Mouse (Mus musculus) cortical plate, adult 2 months (tissue): Measurements from ENCODE around the gene Jun.

ENCODE experiments used
- CTCF ChIP-seq: fragments of 200-500 bp; IDR thresholded peaks from 2 replicates; pipeline ENCODE4 v1.5.1; 2011; ENCODE audit warnings: mild to moderate bottlenecking, control low read depth, low read length; ENCODE audit not compliant: insufficient read depth; ENCODE audit errors: extremely low read depth
- POLR2A ChIP-seq: fragments of 200-500 bp; IDR thresholded peaks from 2 replicates; pipeline ENCODE4 v1.6.1; 2011; ENCODE audit warnings: mild to moderate bottlenecking, low read length, control low read depth; ENCODE audit not compliant: insufficient read depth; ENCODE audit errors: extremely low read depth

- TF ChIP-seq POLR2A (no peak), CTCF (no peak)
These were observed 21.3 kb upstream of the Jun start for GRCm38 (mm10) chr4:95073214-95073750.
